ENCODE assay signal across 8 mouse cellular contexts in genomic region chr3:55600286-55600685, GRCm38 (mm10).
DNase-seq lines count a peak whose midpoint lies in the region; ATAC-seq and TF ChIP-seq lines count a peak whose summit lies in the region.

No protein-coding gene starts in this region.

- no peaks in the 10 kb centered on the region for H3K79me2 ChIP-seq in C2C12 (ENCODE audit: control insufficient read depth, insufficient read depth)

- no peak overlapping the region for H3ac ChIP-seq in C2C12 (ENCODE audit: control insufficient read depth, insufficient read length, low read depth)

- H3K4me1 ChIP-seq in embryonic facial prominence, embryonic 15.5 days = peaks cover 13% of the 10 kb centered on the region; the same call in 1 of the 2 replicates
- peaks cover 6% of the 10 kb centered on the region; the same call in 1 of the 2 replicates for H3K4me1 ChIP-seq in intestine, embryonic 15.5 days (replicated peaks)
- H3K4me1 ChIP-seq in stomach, embryonic 16.5 days (ENCODE audit: control insufficient read depth, insufficient read depth, low read length) = peaks cover 8% of the 10 kb centered on the region; the same call in 1 of the 2 replicates
- H3K4me1 ChIP-seq in midbrain, embryonic 14.5 days (ENCODE audit: control insufficient read depth, insufficient read depth, low read length) = no peaks in the 10 kb centered on the region

- H3K4me2 ChIP-seq in embryonic facial prominence, embryonic 15.5 days (replicated peaks) = no peak overlapping the region
- no peak overlapping the region for H3K4me2 ChIP-seq in intestine, embryonic 15.5 days (replicated peaks)
- H3K4me2 ChIP-seq in stomach, embryonic 16.5 days (ENCODE audit: low read depth, low read length) = no peak overlapping the region
- no peak overlapping the region for H3K4me2 ChIP-seq in midbrain, embryonic 14.5 days (ENCODE audit: low read length)

- ATAC-seq in frontal cortex, adult (ENCODE audit: low TSS enrichment) = 0 out of 2 replicates have a peak, but pooled peaks have one; percentile 20
- ATAC-seq in embryonic facial prominence, embryonic 15.5 days (ENCODE audit: insufficient number of reproducible peaks, low FRiP score, low TSS enrichment, low read depth) = peak; percentile 63
- peak; percentile 34; the same call in 1 of the 2 replicates for ATAC-seq in intestine, embryonic 15.5 days
- ATAC-seq in stomach, embryonic 16.5 days (ENCODE audit: insufficient read depth, low FRiP score) = peak; percentile 78; the same call in 1 of the 2 replicates
- ATAC-seq in midbrain, embryonic 14.5 days (ENCODE audit: low FRiP score, low TSS enrichment) = no peak
- ATAC-seq in monocyte, adult 5-6 weeks (replicated peaks; ENCODE audit: insufficient number of reproducible peaks, low FRiP score, low TSS enrichment, poor library complexity, severe bottlenecking) = no peak

- H3K9ac ChIP-seq in embryonic facial prominence, embryonic 15.5 days = no peak overlapping the region
- H3K9ac ChIP-seq in intestine, embryonic 15.5 days = no peak overlapping the region
- no peak overlapping the region for H3K9ac ChIP-seq in stomach, embryonic 16.5 days (ENCODE audit: low read length)
- no peak overlapping the region for H3K9ac ChIP-seq in midbrain, embryonic 14.5 days (replicated peaks; ENCODE audit: low read length)

- H3K36me3 ChIP-seq in C2C12 (ENCODE audit: control insufficient read depth, insufficient read depth) = no peaks in the 10 kb centered on the region
- H3K36me3 ChIP-seq in embryonic facial prominence, embryonic 15.5 days = no peaks in the 10 kb centered on the region
- no peaks in the 10 kb centered on the region for H3K36me3 ChIP-seq in intestine, embryonic 15.5 days
- no peaks in the 10 kb centered on the region for H3K36me3 ChIP-seq in stomach, embryonic 16.5 days (ENCODE audit: control insufficient read depth, insufficient read depth, low read length)
- H3K36me3 ChIP-seq in midbrain, embryonic 14.5 days (ENCODE audit: control insufficient read depth, insufficient read depth, low read length) = no peaks in the 10 kb centered on the region

- H3K9me3 ChIP-seq in embryonic facial prominence, embryonic 15.5 days (replicated peaks) = no peaks in the 10 kb centered on the region
- no peaks in the 10 kb centered on the region for H3K9me3 ChIP-seq in intestine, embryonic 15.5 days
- H3K9me3 ChIP-seq in stomach, embryonic 16.5 days (replicated peaks; ENCODE audit: control insufficient read depth, low read length) = no peaks in the 10 kb centered on the region
- H3K9me3 ChIP-seq in midbrain, embryonic 14.5 days (ENCODE audit: control insufficient read depth, low read length) = no peaks in the 10 kb centered on the region

- no peaks in the 10 kb centered on the region for H3K79me3 ChIP-seq in C2C12 (ENCODE audit: low read depth)

- whole genome bisulfite sequencing in embryonic facial prominence, embryonic 15.5 days = 56% methylated on average over 2 of the region's 2 CpGs
- 61% methylated on average over 2 of the region's 2 CpGs for WGBS in intestine, embryonic 15.5 days
- WGBS in stomach, embryonic 16.5 days = 64% methylated on average over 2 of the region's 2 CpGs
- WGBS in midbrain, embryonic 14.5 days = 85% methylated on average over 2 of the region's 2 CpGs

- peak overlapping the region; percentile 71 for H3K27ac ChIP-seq in embryonic facial prominence, embryonic 15.5 days (replicated peaks)
- H3K27ac ChIP-seq in intestine, embryonic 15.5 days = no peak overlapping the region
- H3K27ac ChIP-seq in stomach, embryonic 16.5 days (ENCODE audit: low read length) = no peak overlapping the region
- no peak overlapping the region for H3K27ac ChIP-seq in midbrain, embryonic 14.5 days (replicated peaks; ENCODE audit: low read depth, low read length)

- no peak for TF ChIP-seq CTCF in C2C12 (IDR thresholded peaks at IDR 0.05; ENCODE audit: control insufficient read depth, insufficient read depth, insufficient read length)

- no peaks in the 10 kb centered on the region for H3K27me3 ChIP-seq in C2C12 (ENCODE audit: control insufficient read depth, insufficient read depth, insufficient read length)
- H3K27me3 ChIP-seq in embryonic facial prominence, embryonic 15.5 days = no peaks in the 10 kb centered on the region
- H3K27me3 ChIP-seq in intestine, embryonic 15.5 days (replicated peaks) = no peaks in the 10 kb centered on the region
- H3K27me3 ChIP-seq in stomach, embryonic 16.5 days (ENCODE audit: control insufficient read depth, insufficient read depth, low read length) = no peaks in the 10 kb centered on the region
- no peaks in the 10 kb centered on the region for H3K27me3 ChIP-seq in midbrain, embryonic 14.5 days (ENCODE audit: control insufficient read depth, insufficient read depth, low read length)

- no peak overlapping the region for H3K4me3 ChIP-seq in C2C12 (ENCODE audit: insufficient read depth, poor library complexity, severe bottlenecking)
- no peak overlapping the region for H3K4me3 ChIP-seq in embryonic facial prominence, embryonic 15.5 days (replicated peaks)
- H3K4me3 ChIP-seq in intestine, embryonic 15.5 days (replicated peaks) = no peak overlapping the region
- no peak overlapping the region for H3K4me3 ChIP-seq in stomach, embryonic 16.5 days (replicated peaks; ENCODE audit: low read length)
- no peak overlapping the region for H3K4me3 ChIP-seq in midbrain, embryonic 14.5 days (replicated peaks; ENCODE audit: low read depth, low read length)

- no peak for DNase-seq in frontal cortex, postnatal 10 days (ENCODE audit: low spot score in 2 of 2)
- no peak for DNase-seq in midbrain, embryonic 14.5 days

TF ChIP-seq in C2C12, 6 proteins besides CTCF, POLR2A, EP300 and RAD21:
- TF ChIP-seq FOSL1 (IDR thresholded peaks at IDR 0.05; ENCODE audit: insufficient read depth, low read length, poor library complexity, severe bottlenecking) (peak; percentile 98), USF1 (IDR thresholded peaks at IDR 0.05; ENCODE audit: low read depth) (no peak), MYOD1 (IDR thresholded peaks at IDR 0.05; ENCODE audit: control insufficient read depth, insufficient read length, low read depth) (peak; percentile 16), CEBPB (IDR thresholded peaks at IDR 0.05; ENCODE audit: low read depth) (peak; percentile 3), MYOG (IDR thresholded peaks at IDR 0.05; ENCODE audit: control insufficient read depth, extremely low read depth, insufficient read length) (no peak), MAX (IDR thresholded peaks at IDR 0.05) (peak; percentile 56)
TF ChIP-seq in C2C12: peak in this region for 4.

Comparison
In these comparisons a context has a peak if more than half of its experiments do, and no peak if none do; other contexts are left out.
1. ATAC-seq: peak in frontal cortex, adult (single experiment), embryonic facial prominence, embryonic 15.5 days (single experiment), intestine, embryonic 15.5 days (single experiment) and stomach, embryonic 16.5 days (single experiment); none in midbrain, embryonic 14.5 days (single experiment) and monocyte, adult 5-6 weeks (single experiment).